Mouse (Mus musculus) activated CD4-positive, CD25-positive, alpha-beta regulatory T cell, adult 4 months (primary cell): ENCODE data around the gene Ggn. TPM values are rescaled to one million over a fixed set of nuclear protein-coding genes. Genes with fewer than 3 reads are reported as not detected.
A peak's percentile ranks its signal among the peaks of the same experiment; 100 is the strongest.
"Not testable (repeated sequence)": the region's sequence is repeated elsewhere in the genome, so short reads cannot be mapped to it uniquely, and the experiment has no call there.

Experiments
- ATAC-seq: one replicate; pipeline ENCODE4 v1.8.0; 2017
- polyA plus RNA-seq, 2 experiments: library from polyadenylated mRNA; unstranded; fragments of 100-300 nt; shearing (Covaris generic); gene quantifications; one replicate each; pipeline ENCODE4 v1.2.1; 2017

Ggn gene
- polyA plus RNA-seq, result not detected

GRCm38 (mm10) chr7:29170066-29170754 is at the start of gene Ggn, which contains the start of gene Spred3:
Gene Ggn, plus strand, starts transcription at chr7:29170210.
Gene Spred3, minus strand, starts transcription at chr7:29170411.
- ATAC-seq, result peak; percentile 16

GRCm38 (mm10) chr7:29122821-29123220 is 47.2 kb upstream of the Ggn start:
- no peak for ATAC-seq

DNA sequence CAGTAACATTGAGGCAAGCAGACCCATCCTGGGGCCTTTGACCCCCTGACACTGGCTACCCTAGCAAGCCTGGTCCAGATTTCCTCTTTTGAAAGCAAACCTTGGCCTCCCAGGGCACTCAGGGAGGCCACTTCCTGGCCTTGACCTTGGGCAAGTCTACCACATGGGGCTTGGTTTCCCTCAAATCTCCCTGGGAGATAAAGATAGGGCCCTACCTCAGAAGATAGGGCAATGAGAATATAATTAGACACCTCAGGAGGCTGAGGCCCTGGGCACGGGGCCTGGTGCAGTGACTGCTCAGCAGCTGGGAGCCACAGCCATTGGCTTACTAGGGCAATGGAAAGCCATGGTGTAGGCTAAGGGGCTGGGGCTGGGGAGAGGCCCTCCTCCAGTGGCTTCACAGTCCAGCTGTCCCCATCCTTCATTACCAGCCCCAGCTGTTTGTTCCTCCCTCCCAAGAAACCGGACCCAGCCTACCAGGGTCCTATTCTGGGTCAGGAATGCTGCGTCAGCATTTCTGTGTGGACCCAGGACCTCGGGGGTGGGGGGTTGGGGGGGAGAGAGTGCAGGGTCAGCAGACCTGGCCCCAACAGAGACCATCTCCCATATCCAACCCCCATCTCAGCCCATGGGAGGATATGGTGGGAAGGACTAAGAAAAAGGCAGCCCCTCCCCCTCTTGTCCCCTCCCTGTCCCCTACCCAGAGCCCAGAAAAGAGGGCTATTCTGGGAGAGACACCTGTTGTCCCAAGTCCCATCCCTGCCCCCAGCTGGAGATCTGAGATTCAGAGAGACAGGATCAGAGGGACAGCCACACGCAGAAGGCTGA is 46.3 kb upstream of the Ggn start:
- ATAC-seq, result no peak

GRCm38 (mm10) chr7:29124970-29125369 is 45.0 kb upstream of the Ggn start, which contains the start of gene Ryr1:
Gene Ryr1, minus strand, starts transcription at chr7:29125179.
- peak; percentile 65 for ATAC-seq

DNA sequence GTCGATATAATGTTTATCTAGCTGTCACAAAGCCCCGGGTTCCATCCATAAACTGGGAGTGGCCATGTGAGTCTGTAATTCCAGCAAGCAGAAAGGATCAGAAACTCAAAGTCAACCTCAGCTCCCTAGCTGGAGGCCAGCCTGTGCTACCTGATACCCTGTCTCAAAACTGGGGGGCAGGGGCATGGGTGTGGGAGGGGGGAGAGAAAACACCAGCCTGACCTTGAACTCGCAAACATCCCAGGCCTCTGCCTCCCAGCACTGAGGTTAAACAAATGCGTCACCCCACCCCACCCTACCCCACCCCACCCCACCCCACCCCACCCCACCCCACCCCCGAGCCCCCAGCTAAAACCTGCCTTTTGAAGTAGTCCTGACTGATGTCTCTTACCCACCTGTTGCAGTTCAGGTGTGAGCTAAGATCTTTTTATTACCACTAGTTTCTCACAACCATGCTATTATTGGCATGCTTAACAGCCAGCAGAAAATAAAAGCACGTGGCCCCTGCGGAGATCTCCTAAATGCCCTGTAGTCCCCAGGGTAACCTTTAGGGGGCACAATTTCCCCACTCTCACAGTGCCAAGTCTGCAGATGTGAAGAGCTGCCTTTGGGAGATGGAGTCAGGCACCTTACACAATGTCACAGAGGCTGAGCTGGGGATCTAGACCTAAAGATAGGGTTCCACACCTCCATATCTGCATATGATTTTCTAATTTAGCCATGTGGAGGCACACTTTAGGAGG is 43.7 kb upstream of the Ggn start:
- peak; percentile 52 for ATAC-seq

GRCm38 (mm10) chr7:29128725-29129124 is 41.3 kb upstream of the Ggn start:
- ATAC-seq, result no peak

- no peak for ATAC-seq
Observed at GRCm38 (mm10) chr7:29134230-29134629, 35.8 kb upstream of the Ggn start.

DNA sequence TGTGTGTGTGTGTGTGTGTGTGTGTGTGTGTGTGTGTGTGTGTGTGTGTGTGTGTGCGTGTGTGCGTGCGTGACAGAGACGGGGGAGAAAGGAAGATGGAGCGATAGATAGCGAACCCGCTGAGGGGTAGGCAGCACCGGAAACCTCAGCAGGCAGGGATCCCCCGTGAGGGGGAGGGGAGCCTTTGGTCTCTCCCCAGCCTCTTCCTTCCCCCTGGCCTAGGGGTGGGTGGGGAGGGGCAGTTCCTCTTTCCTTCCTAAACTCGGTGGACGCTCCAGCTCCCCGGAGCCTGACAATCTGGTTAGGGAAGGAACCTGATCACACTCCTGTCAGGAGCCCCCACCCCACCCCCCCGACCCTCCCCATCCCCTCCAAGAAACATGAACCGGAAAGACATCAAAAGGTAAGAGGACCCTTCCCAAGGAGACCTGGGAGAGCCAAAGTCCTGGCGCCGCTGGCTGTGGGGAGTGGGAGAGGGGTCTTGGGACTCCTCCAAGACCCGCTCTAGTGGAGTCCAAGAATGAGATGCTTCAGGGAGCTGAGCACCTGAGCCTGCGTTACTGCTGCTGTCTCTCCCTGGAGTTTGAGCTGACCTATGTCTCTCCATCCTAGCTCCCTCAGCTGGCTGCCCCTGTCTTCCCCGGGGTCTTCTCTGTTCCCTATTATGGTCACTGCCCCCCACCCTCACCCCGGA is 35.2 kb upstream of the Ggn start, which contains the start of gene Rasgrp4:
Gene Rasgrp4 (plus strand): TSS at position 159 of the 694 bp plus-strand sequence.
- ATAC-seq, result peak; percentile 87

GRCm38 (mm10) chr7:29137429-29137828 is 32.6 kb upstream of the Ggn start:
- ATAC-seq, result no peak

DNA sequence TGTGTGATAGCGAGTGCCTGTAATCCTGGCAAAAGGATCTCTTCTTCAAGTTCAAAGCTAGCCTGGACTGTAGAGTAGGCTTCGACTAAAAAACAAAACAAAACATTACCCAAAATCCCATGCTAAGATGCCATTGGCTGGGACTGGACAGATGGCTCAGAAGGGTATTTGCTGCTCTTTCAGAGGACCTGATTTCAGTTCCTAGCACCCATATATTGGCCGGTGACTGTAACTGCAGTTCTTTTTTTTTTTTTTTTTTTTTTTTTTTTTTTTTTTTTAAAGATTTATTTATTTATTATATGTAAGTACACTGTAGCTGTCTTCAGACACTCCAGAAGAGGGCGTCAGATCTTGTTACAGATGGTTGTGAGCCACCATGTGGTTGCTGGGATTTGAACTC is 30.8 kb upstream of the Ggn start:
- not testable (repeated sequence) for ATAC-seq

GRCm38 (mm10) chr7:29141416-29141815 is 28.6 kb upstream of the Ggn start:
- peak; percentile 86 for ATAC-seq

- no peak for ATAC-seq
Observed at GRCm38 (mm10) chr7:29144006-29144405, 26.0 kb upstream of the Ggn start.

DNA sequence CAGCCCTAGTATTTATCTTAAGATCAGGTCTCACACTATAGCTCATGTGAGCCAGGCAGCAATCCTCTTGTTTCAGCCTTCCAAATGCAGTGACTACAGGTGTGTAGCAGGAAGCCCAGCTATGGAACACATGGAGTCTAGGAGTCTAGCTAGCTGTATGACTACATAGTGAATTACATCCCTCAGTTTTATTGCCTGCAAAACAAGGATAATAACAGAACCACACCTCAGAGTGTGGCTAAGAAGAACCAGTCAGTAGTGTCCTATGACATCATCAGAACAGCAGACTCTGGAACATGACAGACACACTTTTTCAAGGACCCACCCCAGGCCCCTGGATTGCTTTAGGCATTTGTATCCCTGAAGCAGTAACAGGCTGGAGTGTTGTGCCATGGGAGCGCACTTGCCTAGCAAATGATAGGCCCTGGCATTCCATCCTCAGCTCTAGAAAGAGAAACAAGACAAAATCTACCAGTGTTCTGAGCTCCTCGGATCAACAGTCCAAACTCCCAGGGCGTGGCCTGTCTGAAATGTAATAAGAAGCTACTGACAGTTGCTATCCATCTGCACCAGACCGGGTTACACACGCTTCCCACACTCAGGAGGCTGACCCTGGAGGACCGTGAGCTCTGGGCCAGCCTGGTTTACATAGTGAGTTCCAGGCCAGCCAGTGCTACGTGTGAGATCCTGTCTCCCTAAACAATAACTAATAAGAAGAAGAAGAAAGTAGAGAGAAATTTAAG is 23.2 kb upstream of the Ggn start:
- ATAC-seq, result no peak

GRCm38 (mm10) chr7:29148771-29149170 is 21.2 kb upstream of the Ggn start:
- no peak for ATAC-seq

GRCm38 (mm10) chr7:29151486-29151885 is 18.5 kb upstream of the Ggn start:
- no peak for ATAC-seq

GRCm38 (mm10) chr7:29154018-29154720 is 15.8 kb upstream of the Ggn start:
- no peak for ATAC-seq

DNA sequence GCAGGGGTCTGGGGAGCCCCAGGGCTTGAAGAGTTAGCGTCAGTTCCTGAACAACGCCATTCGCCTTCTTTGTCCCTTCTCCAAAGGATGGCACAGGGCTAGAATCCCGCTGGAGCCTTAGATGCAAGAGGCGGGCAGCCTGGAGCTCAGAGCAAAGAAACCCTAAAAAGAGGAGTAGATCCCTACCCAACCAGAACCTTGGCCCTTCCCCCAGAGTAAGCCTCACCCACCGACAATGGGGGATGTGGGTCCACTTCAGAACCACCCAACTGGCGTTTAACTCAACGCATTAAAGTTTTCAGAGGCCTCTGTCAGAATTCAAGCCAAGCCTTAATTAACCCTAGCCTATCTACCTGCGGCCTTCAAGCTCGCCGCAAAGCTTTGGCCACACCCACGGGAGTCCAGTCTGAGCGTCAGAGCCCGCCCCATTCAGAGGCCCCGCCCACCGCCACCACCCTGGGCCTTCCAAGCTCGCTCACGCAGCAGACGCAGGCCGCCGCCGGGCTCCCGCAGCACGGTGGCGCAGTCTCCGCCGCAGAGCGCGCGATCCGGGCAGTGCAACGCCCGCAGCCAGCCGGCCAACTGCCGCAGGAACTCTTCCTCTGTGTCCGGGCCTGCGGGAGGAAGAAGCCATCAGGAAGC is 14.7 kb upstream of the Ggn start:
- ATAC-seq, result peak; percentile 67

DNA sequence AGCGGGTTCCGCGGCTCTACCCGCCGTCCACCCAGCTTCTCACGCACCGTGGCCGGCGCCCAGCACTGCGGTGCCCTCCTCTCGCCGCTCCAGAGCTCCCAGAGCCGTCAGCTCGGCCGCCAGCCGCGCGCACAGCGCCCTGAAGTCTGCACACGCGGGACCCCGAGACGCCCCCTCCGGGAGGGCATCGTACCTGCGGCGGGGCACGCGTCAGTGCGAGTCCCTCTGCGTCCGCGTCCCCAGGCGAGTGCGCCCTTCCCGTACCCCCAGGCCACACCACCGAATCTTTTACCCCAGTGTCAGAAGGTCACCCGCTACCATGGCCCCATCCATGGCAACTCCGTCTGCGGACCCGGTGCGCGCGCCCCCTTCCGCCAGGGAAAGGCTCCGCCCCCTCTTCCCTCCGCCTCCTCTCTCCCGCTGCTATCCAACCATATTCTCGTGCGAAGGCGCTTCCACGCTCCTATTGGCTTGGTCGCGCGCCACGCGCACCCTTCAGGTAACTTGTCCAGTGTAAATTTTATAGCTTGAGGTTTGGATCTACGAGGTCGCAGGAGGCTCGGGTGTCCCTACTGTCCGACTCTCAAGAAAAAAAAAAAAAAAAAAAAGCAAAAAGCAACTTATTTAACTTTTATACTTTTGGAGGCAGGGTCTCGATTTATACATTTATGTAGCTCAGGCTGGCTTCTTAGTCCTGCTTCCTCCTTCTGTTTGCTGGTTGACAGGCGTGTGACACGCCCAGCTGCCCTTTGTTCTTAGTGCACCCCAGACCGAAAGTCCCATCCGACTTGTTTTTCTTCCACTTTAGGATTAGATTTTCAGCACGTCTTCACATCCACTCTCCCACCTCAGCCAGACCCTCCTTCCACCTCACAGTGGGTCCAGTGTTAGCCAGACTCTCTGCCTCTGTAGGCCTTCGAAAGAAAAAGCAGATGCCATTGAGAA is 13.9 kb upstream of the Ggn start, which contains the start of gene Fam98c:
Gene Fam98c (minus strand): TSS at position 397 of the 945 bp plus-strand sequence.
- ATAC-seq, result peak; percentile 83

DNA sequence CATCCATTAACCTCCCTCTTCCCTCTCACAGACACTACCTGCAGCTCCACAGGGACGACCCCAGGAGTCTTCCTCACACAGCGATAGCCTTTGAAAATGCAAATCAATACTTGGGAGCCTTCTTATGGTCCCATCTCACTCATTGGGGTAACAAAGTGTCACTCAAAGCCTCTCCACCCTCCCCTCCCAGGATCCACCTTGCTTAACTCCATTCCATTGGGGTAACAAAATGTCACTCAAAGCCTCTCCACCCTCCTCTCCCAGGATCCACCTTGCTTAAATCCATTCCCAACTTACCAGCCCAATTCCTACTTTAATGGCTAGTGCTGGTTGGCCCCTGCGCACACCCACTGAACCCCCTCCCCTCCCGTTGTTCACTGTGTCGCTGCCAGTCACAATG is 11.7 kb upstream of the Ggn start:
- ATAC-seq, result no peak
